Mouse (Mus musculus): Measurements from ENCODE around the gene Hmbs.
"Not testable (repeated sequence)": the region's sequence is repeated elsewhere in the genome, so short reads cannot be mapped to it uniquely, and the experiment has no call there.

The Hmbs gene

DNA sequence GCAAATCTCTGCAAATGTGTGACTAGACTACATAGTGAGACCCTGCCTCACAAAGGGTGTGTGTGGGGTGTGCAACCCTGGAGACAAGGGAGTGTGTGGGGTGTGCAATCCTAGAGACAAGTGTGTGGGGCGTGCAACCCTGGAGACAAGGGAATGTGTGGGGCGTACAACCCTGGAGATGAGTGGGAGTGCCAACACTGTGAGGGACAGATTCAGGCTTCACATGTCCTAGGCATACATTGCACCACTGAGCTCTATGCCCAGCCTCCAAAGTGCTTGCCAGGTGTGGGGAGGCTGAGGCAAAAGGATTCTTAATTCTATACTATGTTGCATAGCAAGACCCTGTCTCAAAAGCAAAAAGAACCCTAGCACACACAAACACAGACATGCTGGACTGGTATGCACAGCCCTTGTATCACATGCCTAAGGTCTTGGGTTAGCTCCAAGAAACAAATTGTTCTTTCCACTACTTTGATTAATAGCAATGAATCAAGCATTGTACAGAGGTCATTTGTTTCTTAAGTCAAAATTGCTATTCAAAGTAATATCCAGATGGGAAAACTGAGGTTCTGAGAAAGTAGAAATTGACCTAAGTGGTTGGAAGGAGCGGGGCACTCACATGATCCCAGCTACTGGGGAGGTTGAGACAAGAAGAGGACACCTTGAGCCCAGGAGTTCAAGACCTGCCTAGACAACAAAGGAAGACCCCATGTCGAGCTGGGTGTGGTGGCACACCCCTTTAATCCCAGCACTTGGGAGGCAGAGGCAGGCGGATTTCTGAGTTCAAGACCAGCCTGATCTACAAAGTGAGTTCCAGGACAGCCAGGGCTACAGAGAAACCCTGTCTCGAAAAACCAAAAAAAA is 1.8 kb upstream of the Hmbs start:
- DNase-seq (ENCODE audit: low spot score), result no peak

DNA sequence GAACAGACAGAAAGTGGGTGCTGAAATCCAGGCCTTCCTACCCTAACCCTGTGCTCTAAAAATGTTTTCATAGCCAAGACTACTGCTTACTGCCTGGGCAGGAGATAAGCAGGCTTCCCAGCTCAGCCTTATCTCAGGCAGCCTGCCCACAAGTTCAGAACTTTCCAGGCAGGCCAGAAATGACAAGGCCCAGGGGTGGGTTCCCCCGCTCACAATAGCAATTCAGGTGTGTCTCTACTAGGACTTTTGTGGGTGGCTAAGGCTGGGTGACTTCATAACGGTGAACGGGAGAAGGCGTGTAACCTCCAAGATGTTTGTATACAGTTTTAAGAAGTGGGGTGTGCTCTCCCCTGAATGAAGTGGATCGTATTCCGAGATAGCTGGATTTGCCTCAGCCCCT is 738 bp downstream of the Hmbs start:
- peak; percentile 86 for DNase-seq (ENCODE audit: low spot score)

DNA sequence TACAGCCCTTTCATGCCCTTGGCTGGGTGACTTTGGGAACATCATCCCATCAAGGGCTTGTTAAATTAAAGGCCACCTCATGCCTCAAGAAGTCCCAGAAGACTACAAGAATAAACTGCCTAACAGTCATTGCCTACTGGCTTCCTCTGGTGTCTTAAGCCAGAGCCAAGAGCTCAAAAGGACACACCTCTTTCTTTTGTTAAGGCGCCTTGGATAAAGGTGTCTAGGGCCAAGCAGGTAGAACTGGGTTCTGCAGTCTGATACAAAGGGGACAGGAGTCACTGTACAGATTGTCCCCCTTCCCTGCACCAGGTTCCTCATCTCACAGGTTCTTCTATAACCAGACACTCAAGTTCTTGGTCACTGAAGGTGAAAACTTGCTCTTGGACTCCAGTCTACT is 1.4 kb downstream of the Hmbs start:
- no peak for DNase-seq (ENCODE audit: low spot score)

GRCm38 (mm10) chr9:44342173-44342572 is 1.9 kb downstream of the Hmbs start:
- peak; percentile 92 for DNase-seq (ENCODE audit: low spot score)

- DNase-seq (ENCODE audit: low spot score), result no peak
Observed at GRCm38 (mm10) chr9:44341487-44341886, 2.5 kb downstream of the Hmbs start.

DNA sequence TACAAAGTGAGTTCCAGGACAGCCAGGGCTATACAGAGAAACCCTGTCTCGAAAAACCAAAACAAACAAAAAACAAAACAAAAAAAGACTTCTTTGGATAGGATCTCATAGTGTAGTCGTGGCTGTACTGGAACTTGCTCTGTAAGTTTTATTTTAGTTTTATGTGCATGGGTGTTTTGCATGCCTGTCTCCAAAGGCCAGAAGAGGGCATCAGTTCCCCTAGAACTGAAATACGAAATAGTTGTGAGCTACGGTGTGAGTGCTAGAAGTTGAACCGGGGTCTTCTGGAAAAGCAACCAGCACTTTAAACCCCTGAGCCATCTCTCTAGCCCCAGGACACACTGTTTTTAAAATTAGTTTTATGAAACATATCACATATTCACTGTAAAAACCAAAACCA is 5.5 kb downstream of the Hmbs start:
- DNase-seq (ENCODE audit: low spot score), result no peak

DNA sequence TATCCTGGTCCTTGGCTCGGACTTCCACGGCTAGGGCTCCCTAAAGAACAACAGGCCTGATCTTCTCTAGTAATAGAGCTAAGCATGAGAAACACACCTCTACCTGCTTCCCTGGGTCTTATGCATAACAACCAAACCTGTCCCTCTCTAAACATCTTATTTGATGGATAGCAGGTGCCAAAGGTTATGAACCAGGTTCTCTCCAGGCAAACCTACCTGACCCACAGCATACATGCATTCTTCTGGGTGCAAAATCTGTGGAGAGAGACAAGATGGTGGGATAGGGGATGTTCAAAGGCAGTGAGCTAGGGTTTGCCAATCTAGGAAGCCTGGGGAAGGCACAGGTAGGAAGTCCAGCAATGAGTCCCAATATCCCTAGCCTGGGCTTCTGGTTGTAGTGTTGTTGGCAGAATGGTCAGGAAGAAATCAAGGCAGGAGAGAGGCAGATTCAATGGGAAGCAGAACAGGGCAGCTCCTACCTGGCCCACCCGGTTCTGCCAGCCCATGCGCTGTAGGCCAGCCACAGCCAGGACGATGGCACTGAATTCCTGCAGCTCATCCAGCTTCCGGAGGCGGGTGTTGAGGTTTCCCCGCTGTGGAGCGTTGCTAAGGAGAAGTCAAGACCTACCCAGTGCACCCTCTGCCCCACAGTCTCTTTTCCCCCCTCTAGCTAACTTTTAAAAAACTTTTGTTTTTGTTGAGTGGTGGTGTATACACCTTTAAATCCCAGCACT is 6.4 kb downstream of the Hmbs start:
- no peak for DNase-seq (ENCODE audit: low spot score)

GRCm38 (mm10) chr9:44336964-44337363 is 7.1 kb downstream of the Hmbs start:
- peak; percentile 64 for DNase-seq (ENCODE audit: low spot score)

DNA sequence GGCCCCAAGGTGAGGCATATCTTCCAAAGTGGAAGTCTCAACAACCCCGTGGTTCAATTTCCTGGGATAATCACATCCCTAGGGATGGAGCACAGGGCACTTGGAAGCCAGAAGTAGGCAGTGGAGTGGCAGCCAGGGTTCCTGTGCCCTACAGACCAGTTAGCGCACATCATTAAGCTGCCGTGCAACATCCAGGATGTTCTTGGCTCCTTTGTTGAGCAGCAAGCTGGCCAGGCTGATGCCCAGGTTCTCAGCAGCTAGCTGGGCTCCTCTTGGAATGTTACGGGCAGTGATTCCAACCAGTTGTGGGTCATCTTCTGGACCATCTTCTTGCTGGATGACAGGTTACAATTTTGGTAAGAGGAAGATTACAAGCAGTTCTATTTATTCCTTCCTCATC is 7.5 kb downstream of the Hmbs start:
- not testable (repeated sequence) for DNase-seq (ENCODE audit: low spot score)

GRCm38 (mm10) chr9:44336093-44336406 is 8.0 kb downstream of the Hmbs start:
- DNase-seq (ENCODE audit: low spot score), result peak; percentile 69

DNA sequence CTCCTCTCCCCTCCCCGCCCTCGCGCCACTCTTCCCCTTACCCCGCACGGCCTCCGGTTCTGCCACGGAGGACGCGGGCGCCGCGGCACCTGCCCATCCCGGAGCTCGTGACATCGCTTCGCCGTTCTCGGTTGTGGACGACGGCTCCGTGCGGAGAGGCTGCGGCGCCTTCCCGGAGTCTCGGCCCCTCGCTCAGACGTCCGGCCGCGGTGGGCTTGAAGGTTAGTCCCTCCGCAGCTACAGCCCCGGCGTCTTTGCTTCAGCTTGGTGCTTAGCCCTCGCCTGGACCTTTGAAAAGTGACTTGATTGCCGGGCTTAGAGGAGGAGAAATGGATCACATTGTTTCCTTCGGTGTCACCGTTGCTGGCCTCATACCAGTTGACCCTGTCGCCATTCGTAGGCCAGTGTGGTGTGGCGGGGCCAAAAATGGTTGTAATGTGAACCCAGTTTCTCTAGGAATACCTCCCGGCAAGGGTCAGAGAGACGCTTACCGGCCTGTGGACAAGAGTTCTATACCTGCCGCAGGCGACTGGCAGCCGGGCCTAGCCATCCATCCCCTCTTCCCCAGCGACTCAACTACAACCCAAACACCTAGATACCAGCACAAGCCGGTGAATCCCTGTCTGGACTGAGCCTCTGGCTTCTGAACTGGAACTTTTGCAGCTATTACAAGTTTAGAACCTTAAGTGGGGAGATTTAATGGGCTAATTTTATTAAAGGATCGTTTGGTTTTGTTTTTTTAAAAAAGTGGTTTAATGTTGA is 8.5 kb downstream of the Hmbs start:
- DNase-seq (ENCODE audit: low spot score), result peak; percentile 75

DNA sequence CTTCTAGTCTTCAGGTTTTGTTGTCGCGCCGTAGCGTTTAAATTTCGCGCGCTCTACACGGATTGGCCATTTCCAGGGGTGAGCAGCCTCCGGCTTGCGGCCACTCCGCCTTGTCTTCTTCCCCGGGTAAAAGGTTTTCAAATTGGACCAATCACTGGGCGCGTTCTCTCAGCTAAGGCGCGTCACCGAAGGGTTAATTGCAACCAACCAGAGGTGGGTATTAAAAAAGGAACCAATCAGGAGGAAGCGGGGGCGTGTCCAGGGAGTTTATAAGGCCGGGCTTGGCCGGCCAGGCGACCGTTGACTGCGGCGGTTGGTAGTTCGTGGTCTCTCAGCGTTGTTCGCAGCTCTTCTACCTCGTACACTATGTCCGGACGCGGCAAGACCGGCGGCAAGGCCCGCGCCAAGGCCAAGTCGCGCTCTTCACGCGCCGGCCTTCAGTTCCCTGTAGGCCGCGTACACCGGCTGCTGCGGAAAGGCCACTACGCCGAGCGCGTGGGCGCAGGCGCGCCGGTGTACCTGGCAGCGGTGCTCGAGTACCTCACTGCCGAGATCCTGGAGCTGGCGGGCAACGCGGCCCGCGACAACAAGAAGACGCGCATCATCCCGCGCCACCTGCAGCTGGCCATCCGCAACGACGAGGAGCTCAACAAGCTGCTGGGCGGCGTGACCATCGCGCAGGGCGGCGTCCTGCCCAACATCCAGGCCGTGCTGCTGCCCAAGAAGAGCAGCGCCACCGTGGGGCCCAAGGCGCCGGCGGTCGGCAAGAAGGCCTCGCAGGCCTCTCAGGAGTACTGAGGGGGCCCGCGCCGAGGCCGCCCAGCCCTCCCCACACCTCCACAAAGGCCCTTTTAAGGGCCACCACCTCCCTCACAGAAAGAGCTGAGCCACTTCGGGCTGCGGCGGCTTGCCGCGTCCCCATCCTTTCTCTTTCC is 9.4 kb downstream of the Hmbs start, which contains the start of gene H2afx:
TSS of gene H2afx (plus strand) at position 299 of the 935 bp plus-strand sequence.
- DNase-seq (ENCODE audit: low spot score), result peak; percentile 100

- DNase-seq (ENCODE audit: low spot score), result no peak
Observed at GRCm38 (mm10) chr9:44332918-44333638, 10.9 kb downstream of the Hmbs start.

- DNase-seq (ENCODE audit: low spot score), result no peak
Observed at GRCm38 (mm10) chr9:44330736-44331135, 13.3 kb downstream of the Hmbs start.

GRCm38 (mm10) chr9:44327926-44328325 is 16.1 kb downstream of the Hmbs start:
- DNase-seq (ENCODE audit: low spot score), result no peak

DNA sequence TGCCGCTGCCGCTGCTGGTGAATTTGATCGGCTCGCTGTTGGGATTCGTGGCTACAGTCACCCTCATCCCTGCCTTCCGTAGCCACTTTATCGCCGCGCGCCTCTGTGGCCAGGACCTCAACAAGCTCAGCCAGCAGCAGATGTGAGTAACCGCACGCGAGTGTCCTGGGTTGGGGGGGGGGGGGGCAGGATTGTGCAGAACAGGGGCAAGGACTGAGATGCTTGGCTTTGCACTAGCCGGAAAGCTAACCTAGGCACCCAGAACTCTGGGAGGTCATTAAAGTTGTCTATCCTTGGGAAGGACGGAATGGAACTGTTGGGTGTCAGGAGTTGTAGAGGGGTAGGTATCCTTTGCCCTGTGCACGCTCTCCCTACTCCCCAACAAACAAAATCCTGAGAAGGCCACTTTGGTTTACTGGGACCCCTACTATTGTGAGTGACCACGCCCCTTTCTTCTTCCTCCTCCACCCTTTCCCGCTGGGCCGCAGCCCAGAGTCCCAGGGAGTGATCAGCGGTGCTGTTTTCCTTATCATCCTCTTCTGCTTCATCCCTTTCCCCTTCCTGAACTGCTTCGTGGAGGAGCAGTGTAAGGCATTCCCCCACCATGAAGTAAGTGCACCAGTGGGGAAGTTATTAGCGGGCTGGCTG is 16.8 kb downstream of the Hmbs start:
- no peak for DNase-seq (ENCODE audit: low spot score)

- peak; percentile 75 for DNase-seq (ENCODE audit: low spot score)
Observed at GRCm38 (mm10) chr9:44326371-44327063, 17.5 kb downstream of the Hmbs start.

GRCm38 (mm10) chr9:44325768-44326370 is 18.2 kb downstream of the Hmbs start, which contains the start of gene Dpagt1:
Gene Dpagt1 (plus strand): TSS chr9:44326019.
- no peak for DNase-seq (ENCODE audit: low spot score)
